Mouse (Mus musculus): ENCODE data around the gene Frat1.

DNA sequence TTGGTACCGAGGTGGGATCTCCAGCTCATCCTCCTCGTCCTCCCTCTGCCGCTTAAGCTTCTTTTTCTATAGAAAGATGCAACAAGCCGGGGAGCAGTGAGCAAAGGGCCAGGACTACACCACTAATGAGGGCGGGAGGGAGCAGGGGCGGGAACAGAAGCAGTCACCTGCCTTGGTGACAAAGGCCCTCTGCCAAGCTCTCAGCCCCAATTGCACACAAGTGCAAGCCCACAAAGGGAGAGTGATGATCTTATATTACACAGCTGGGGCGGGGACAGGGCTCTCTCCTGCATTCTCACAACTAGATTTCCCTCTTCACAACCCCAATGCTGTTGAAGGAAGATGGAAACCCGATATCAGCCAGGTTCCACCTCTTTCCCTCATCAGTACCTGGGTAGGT is 36.9 kb downstream of the Frat1 start:
- TF ChIP-seq GATA1 (IDR thresholded peaks at IDR 0.05; ENCODE audit: borderline replicate concordance, low read length) = no peak
- TF ChIP-seq FLI1 (IDR thresholded peaks at IDR 0.05; ENCODE audit: low read length) = no peak
